Mouse (Mus musculus): ENCODE data around the gene Cep135. TPM values are rescaled to one million over a fixed set of nuclear protein-coding genes. Genes with fewer than 3 reads are reported as not detected.

Cep135 gene
- polyA plus RNA-seq, 1 experiment from 2014 or later: 2.7 TPM

DNA sequence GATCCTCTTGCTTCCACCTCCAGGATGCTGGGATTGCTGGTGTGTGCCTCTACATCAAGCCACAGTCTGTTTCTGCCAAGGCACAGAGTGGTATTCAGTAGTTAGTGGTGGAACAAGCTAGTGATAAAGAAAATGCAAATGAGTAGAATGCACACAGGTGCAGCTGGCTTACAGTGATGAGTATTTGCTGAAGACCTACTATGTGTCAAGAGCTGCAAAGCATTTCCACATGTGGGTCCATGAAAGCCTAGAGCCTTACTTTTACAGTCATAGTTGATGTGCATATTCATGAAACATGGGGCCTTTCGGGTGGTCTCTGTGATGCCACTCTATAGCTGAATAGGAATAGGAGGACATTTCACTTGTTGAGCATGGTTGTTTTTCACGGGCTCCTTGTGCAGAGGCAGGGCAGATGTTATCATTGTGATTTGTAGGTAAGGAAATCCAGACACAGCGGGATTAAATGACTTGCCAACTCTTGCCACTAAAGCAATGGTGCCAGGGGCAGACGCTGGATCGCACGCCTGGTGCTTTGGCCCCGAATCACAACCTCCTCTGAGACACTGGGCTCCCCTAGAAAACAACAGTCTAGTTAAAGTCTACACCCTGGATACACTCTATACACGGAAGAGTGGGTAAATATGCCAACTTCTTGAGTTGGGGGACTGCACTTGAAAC lies 71.6 kb downstream of the Cep135 start:
- no peaks in the 10 kb centered on the region for H3K36me3 ChIP-seq (replicated peaks; ENCODE audit: insufficient read depth, low read length)
- no peaks in the 10 kb centered on the region for H3K9me3 ChIP-seq (ENCODE audit: low read length)
- no peak overlapping the region for H3K27ac ChIP-seq (ENCODE audit: low read depth)
- 89% methylated on average over 8 of the region's 8 CpGs for WGBS (ENCODE audit: insufficient replicate concordance)
- no peak for TF ChIP-seq CTCF (IDR thresholded peaks at IDR 0.05; ENCODE audit: low read depth)
- TF ChIP-seq EP300 (IDR thresholded peaks at IDR 0.05; ENCODE audit: low read depth): no peak
- DNase-seq (no peak), ATAC-seq (no peak)
- H3K4me1 ChIP-seq (ENCODE audit: insufficient read depth): peaks cover 3% of the 10 kb centered on the region; the same call in 1 of the 2 replicates
- H3K4me3 ChIP-seq (ENCODE audit: low read depth, low read length): no peak overlapping the region
- peak overlapping the region; percentile 95 for H3K4me2 ChIP-seq (ENCODE audit: low read depth, low read length)
- peaks cover 16% of the 10 kb centered on the region for H3K27me3 ChIP-seq (ENCODE audit: insufficient read depth, low read length)
- H3K9ac ChIP-seq (replicated peaks): no peak overlapping the region

DNA sequence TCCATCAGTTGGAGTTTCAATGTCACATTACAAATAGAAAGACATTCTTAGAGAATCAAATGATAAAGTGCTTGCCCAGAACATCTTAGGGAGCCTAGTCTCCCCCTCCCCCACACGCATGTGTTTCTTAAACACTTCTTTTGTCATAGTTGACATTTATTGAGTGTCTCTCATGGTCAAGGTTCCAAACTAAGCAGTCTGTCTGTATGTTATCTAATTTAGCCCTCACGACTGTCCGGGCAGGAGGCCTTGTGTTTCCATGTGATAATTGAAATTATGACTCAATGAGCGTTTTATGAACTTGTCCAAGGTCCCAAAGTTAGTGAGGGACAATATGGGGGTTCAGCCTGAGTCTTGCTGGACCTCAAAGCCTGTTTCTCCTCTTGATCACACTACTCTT lies 72.8 kb downstream of the Cep135 start:
- TF ChIP-seq EP300 (IDR thresholded peaks at IDR 0.05; ENCODE audit: low read depth) (0 out of 2 replicates have a peak, but pooled peaks have one; percentile 48), CTCF (IDR thresholded peaks at IDR 0.05; ENCODE audit: low read depth) (no peak)
- no peak for DNase-seq
- peak overlapping the region; percentile 27; the same call in 1 of the 2 replicates for H3K4me2 ChIP-seq (ENCODE audit: low read depth, low read length)

GRCm38 (mm10) chr5:76664936-76665335 lies 76.4 kb downstream of the Cep135 start:
- no peak overlapping the region for H3K4me2 ChIP-seq (ENCODE audit: low read depth, low read length)
- H3K9me3 ChIP-seq (ENCODE audit: low read length): no peaks in the 10 kb centered on the region
- no peak for TF ChIP-seq EP300 (IDR thresholded peaks at IDR 0.05; ENCODE audit: low read depth)
- no peak for TF ChIP-seq CTCF (IDR thresholded peaks at IDR 0.05; ENCODE audit: low read depth)
- H3K9ac ChIP-seq (replicated peaks): no peak overlapping the region
- ATAC-seq: no peak
- no peaks in the 10 kb centered on the region for H3K36me3 ChIP-seq (replicated peaks; ENCODE audit: insufficient read depth, low read length)
- no peak for DNase-seq
- H3K27ac ChIP-seq (ENCODE audit: low read depth): no peak overlapping the region
- no peaks in the 10 kb centered on the region for H3K27me3 ChIP-seq (ENCODE audit: insufficient read depth, low read length)
- peaks cover 3% of the 10 kb centered on the region; the same call in 1 of the 2 replicates for H3K4me1 ChIP-seq (ENCODE audit: insufficient read depth)
- H3K4me3 ChIP-seq (ENCODE audit: low read depth, low read length): no peak overlapping the region
- WGBS (ENCODE audit: insufficient replicate concordance): 90% methylated on average over 7 of the region's 7 CpGs

More for the DNA sequence above, 72.8 kb downstream of the Cep135 start:
- no peak for ATAC-seq
- no peak overlapping the region for H3K27ac ChIP-seq (ENCODE audit: low read depth)
- H3K9ac ChIP-seq (replicated peaks): no peak overlapping the region
- H3K36me3 ChIP-seq (replicated peaks; ENCODE audit: insufficient read depth, low read length): no peaks in the 10 kb centered on the region
- H3K27me3 ChIP-seq (ENCODE audit: insufficient read depth, low read length): peaks cover 16% of the 10 kb centered on the region
- H3K9me3 ChIP-seq (ENCODE audit: low read length): no peaks in the 10 kb centered on the region
- H3K4me3 ChIP-seq (ENCODE audit: low read depth, low read length): no peak overlapping the region
- 64% methylated on average over 4 of the region's 4 CpGs for WGBS (ENCODE audit: insufficient replicate concordance)
- H3K4me1 ChIP-seq (ENCODE audit: insufficient read depth): peaks cover 3% of the 10 kb centered on the region; the same call in 1 of the 2 replicates

GRCm38 (mm10) chr5:76665421-76665820 lies 76.9 kb downstream of the Cep135 start:
- Histone ChIP-seq H3K9ac (replicated peaks) (no peak overlapping the region), H3K36me3 (replicated peaks; ENCODE audit: insufficient read depth, low read length) (no peaks in the 10 kb centered on the region), H3K9me3 (ENCODE audit: low read length) (no peaks in the 10 kb centered on the region), H3K27me3 (ENCODE audit: insufficient read depth, low read length) (no peaks in the 10 kb centered on the region), H3K4me2 (ENCODE audit: low read depth, low read length) (no peak overlapping the region), H3K4me3 (ENCODE audit: low read depth, low read length) (no peak overlapping the region), H3K4me1 (ENCODE audit: insufficient read depth) (peaks cover 3% of the 10 kb centered on the region; the same call in 1 of the 2 replicates), H3K27ac (ENCODE audit: low read depth) (no peak overlapping the region)
- ATAC-seq (no peak), DNase-seq (no peak)
- WGBS (ENCODE audit: insufficient replicate concordance): 64% methylated on average over 7 of the region's 7 CpGs
- TF ChIP-seq CTCF (IDR thresholded peaks at IDR 0.05; ENCODE audit: low read depth) (no peak), EP300 (IDR thresholded peaks at IDR 0.05; ENCODE audit: low read depth) (no peak)

GRCm38 (mm10) chr5:76666026-76666756 lies 77.7 kb downstream of the Cep135 start:
- H3K4me2 ChIP-seq (ENCODE audit: low read depth, low read length): no peak overlapping the region
- H3K27ac ChIP-seq (ENCODE audit: low read depth): no peak overlapping the region
- no peak overlapping the region for H3K9ac ChIP-seq (replicated peaks)
- no peak for TF ChIP-seq EP300 (IDR thresholded peaks at IDR 0.05; ENCODE audit: low read depth)
- TF ChIP-seq CTCF (IDR thresholded peaks at IDR 0.05; ENCODE audit: low read depth): no peak
- H3K4me3 ChIP-seq (ENCODE audit: low read depth, low read length): no peak overlapping the region
- 86% methylated on average over 6 of the region's 6 CpGs for WGBS (ENCODE audit: insufficient replicate concordance)
- no peaks in the 10 kb centered on the region for H3K9me3 ChIP-seq (ENCODE audit: low read length)
- H3K27me3 ChIP-seq (ENCODE audit: insufficient read depth, low read length): no peaks in the 10 kb centered on the region
- ATAC-seq: no peak
- no peaks in the 10 kb centered on the region for H3K36me3 ChIP-seq (replicated peaks; ENCODE audit: insufficient read depth, low read length)
- H3K4me1 ChIP-seq (ENCODE audit: insufficient read depth): peaks cover 2% of the 10 kb centered on the region; the same call in 1 of the 2 replicates
- DNase-seq: no peak

GRCm38 (mm10) chr5:76668118-76668517 lies 79.6 kb downstream of the Cep135 start:
- H3K4me3 ChIP-seq (ENCODE audit: low read depth, low read length): no peak overlapping the region
- no peaks in the 10 kb centered on the region for H3K27me3 ChIP-seq (ENCODE audit: insufficient read depth, low read length)
- DNase-seq (no peak), ATAC-seq (no peak)
- WGBS (ENCODE audit: insufficient replicate concordance): 58% methylated on average over 5 of the region's 5 CpGs
- H3K27ac ChIP-seq (ENCODE audit: low read depth): no peak overlapping the region
- H3K9me3 ChIP-seq (ENCODE audit: low read length): no peaks in the 10 kb centered on the region
- H3K4me2 ChIP-seq (ENCODE audit: low read depth, low read length): no peak overlapping the region
- TF ChIP-seq CTCF (IDR thresholded peaks at IDR 0.05; ENCODE audit: low read depth): no peak
- no peak for TF ChIP-seq EP300 (IDR thresholded peaks at IDR 0.05; ENCODE audit: low read depth)
- H3K4me1 ChIP-seq (ENCODE audit: insufficient read depth): no peaks in the 10 kb centered on the region
- H3K36me3 ChIP-seq (replicated peaks; ENCODE audit: insufficient read depth, low read length): no peaks in the 10 kb centered on the region
- no peak overlapping the region for H3K9ac ChIP-seq (replicated peaks)
